Mouse (Mus musculus) cerebral cortex, adult 2 months (tissue): Measurements from ENCODE around the gene Srsy.

Experiments
- WGBS: fragments of 180-500 bp; shearing (Covaris S2); methylation state at CpG from one replicate; pipeline ENCODE4 v1.1.7; 2018; 5-methylcytosine and 5-hydroxymethylcytosine counted together

Gene Srsy

GRCm38 (mm10) chrY:17937230-17937629, at the start of gene Srsy:
Gene Srsy (minus strand): TSS chrY:17937330.
- no CpG with 5 or more reads among the region's 1 CpGs for WGBS
